In the genomic region with DNA sequence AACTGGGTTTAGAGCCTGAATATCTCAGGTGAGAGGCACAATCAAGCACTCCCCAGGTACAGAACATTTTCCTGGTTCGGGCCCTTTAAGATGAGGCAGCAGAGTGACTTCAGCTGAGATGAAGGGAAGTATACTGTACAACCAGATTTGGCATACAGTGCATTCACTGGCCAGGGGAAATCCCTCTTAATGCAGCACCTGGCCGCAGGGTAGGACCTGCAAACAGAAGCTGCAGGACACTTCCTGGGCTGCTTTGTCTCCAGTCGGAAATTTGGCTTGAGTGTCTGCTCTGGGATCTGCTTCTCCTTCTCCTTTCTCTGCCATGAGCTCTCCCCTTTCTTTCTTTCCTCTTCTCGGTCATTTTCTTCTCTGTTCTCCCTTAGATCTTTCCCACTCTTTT, we compare ENCODE assay signal across 14 mouse cellular contexts.
"Had no signal": no experiment of that assay in that cellular context is flagged by ENCODE, and none has a peak within 500 bp of the region (broad histone marks: within the 10 kb centered on the region; RNA-seq: fewer than 3 reads in every experiment).

No protein-coding gene starts in this region.

- H3K4me2 ChIP-seq: limb, embryonic 15.5 days; liver, embryonic 12.5 days; lung, embryonic 14.5 days; neural tube, embryonic 13.5 days; stomach, embryonic 15.5 days had no signal

- ATAC-seq: liver, embryonic 12.5 days; midbrain, embryonic 16.5 days had no signal

- H3K9ac ChIP-seq: limb, embryonic 15.5 days; liver, embryonic 12.5 days; lung, embryonic 14.5 days; neural tube, embryonic 13.5 days; stomach, embryonic 15.5 days had no signal

- DNase-seq: kidney, postnatal 25 days; layer of hippocampus, postnatal 36 days; lung, embryonic 14.5 days; lung, postnatal 10 days; lung, postnatal 4 days; retina, postnatal 1 day; thymus, adult 2 months; thymus, postnatal 25 days had no signal

- H3K4me3 ChIP-seq: limb, embryonic 15.5 days; liver, embryonic 12.5 days; midbrain, embryonic 10.5 days; neural tube, embryonic 13.5 days; stomach, embryonic 15.5 days had no signal

- H3K4me1 ChIP-seq: liver, embryonic 12.5 days; midbrain, embryonic 10.5 days; neural tube, embryonic 13.5 days had no signal

- H3K27me3 ChIP-seq: limb, embryonic 15.5 days; liver, embryonic 12.5 days; neural tube, embryonic 13.5 days; stomach, embryonic 15.5 days had no signal

- H3K27ac ChIP-seq: limb, embryonic 15.5 days; liver, embryonic 12.5 days; midbrain, embryonic 10.5 days; neural tube, embryonic 13.5 days; stomach, embryonic 15.5 days had no signal

- H3K9me3 ChIP-seq: limb, embryonic 15.5 days; liver, embryonic 12.5 days; midbrain, embryonic 10.5 days; neural tube, embryonic 13.5 days; stomach, embryonic 15.5 days had no signal

- H3K36me3 ChIP-seq: limb, embryonic 15.5 days; liver, embryonic 12.5 days; midbrain, embryonic 10.5 days; neural tube, embryonic 13.5 days; stomach, embryonic 15.5 days had no signal
